27 mouse cellular contexts compared by ENCODE assay signal in genomic region chr11:72376562-72376961, GRCm38 (mm10). TPM values are rescaled to one million over a fixed set of nuclear protein-coding genes. Genes with fewer than 3 reads are reported as not detected.
A peak's percentile ranks its signal among the peaks of the same experiment; 100 is the strongest.
DNase-seq lines count a peak whose midpoint lies in the region; ATAC-seq and TF ChIP-seq lines count a peak whose summit lies in the region.
"Had no signal": no experiment of that assay in that cellular context is flagged by ENCODE, and none has a peak within 500 bp of the region (broad histone marks: within the 10 kb centered on the region; RNA-seq: fewer than 3 reads in every experiment).

No protein-coding gene starts in this region.

- H3K4me3 ChIP-seq in heart, embryonic 13.5 days = no peak overlapping the region
- H3K4me3 ChIP-seq in liver, adult 2 months (ENCODE audit: insufficient read depth, low read depth, low read length) = no peak overlapping the region
- H3K4me3 ChIP-seq in liver, embryonic 12.5 days = no peak overlapping the region
- H3K4me3 ChIP-seq in hindbrain, postnatal 0 days (ENCODE audit: low read length) = no peak overlapping the region
- H3K4me3 ChIP-seq: forebrain, embryonic 10.5 days; forebrain, embryonic 13.5 days; heart, embryonic 10.5 days; hindbrain, embryonic 12.5 days; hindbrain, embryonic 15.5 days had no signal

- H3K9ac ChIP-seq in heart, embryonic 13.5 days = no peak overlapping the region
- no peak overlapping the region for H3K9ac ChIP-seq in liver, adult 2 months (ENCODE audit: low read depth, low read length)
- H3K9ac ChIP-seq in liver, embryonic 12.5 days = no peak overlapping the region
- no peak overlapping the region for H3K9ac ChIP-seq in hindbrain, postnatal 0 days (replicated peaks; ENCODE audit: low read length)
- H3K9ac ChIP-seq: forebrain, embryonic 13.5 days; hindbrain, embryonic 12.5 days; hindbrain, embryonic 15.5 days had no signal

- H3K4me2 ChIP-seq in heart, embryonic 13.5 days = no peak overlapping the region
- H3K4me2 ChIP-seq in liver, embryonic 12.5 days = no peak overlapping the region
- H3K4me2 ChIP-seq in hindbrain, postnatal 0 days (ENCODE audit: low read depth, low read length) = no peak overlapping the region
- H3K4me2 ChIP-seq: forebrain, embryonic 13.5 days; hindbrain, embryonic 12.5 days; hindbrain, embryonic 15.5 days had no signal

- H3K27me3 ChIP-seq in heart, embryonic 13.5 days (replicated peaks) = no peaks in the 10 kb centered on the region
- no peaks in the 10 kb centered on the region for H3K27me3 ChIP-seq in liver, adult 2 months (ENCODE audit: control insufficient read depth, insufficient read depth, low read length)
- H3K27me3 ChIP-seq in liver, embryonic 12.5 days (replicated peaks) = 0 out of 2 replicates have a peak, but pooled peaks cover 9% of the 10 kb centered on the region
- H3K27me3 ChIP-seq in hindbrain, postnatal 0 days (ENCODE audit: insufficient read depth, low read length) = no peaks in the 10 kb centered on the region
- H3K27me3 ChIP-seq: forebrain, embryonic 13.5 days; hindbrain, embryonic 12.5 days; hindbrain, embryonic 15.5 days had no signal

- intact Hi-C loops in heart, postnatal 10 days (cut with DNase I) = no loop called here

- H3K4me1 ChIP-seq in heart, embryonic 13.5 days = peaks cover 11% of the 10 kb centered on the region
- no peaks in the 10 kb centered on the region for H3K4me1 ChIP-seq in liver, adult 2 months (ENCODE audit: control insufficient read depth, insufficient read depth, low read length)
- peaks cover 6% of the 10 kb centered on the region; the same call in 1 of the 2 replicates for H3K4me1 ChIP-seq in liver, embryonic 12.5 days
- H3K4me1 ChIP-seq in hindbrain, postnatal 0 days (ENCODE audit: insufficient read depth, low read length) = no peaks in the 10 kb centered on the region
- H3K4me1 ChIP-seq: hindbrain, embryonic 15.5 days had no signal

- no peak for DNase-seq in heart, postnatal 10 days
- peak; percentile 5 for DNase-seq in liver, adult 2 months (ENCODE audit: extremely low read depth, low read depth, low spot score)
- peak; percentile 56 for DNase-seq in MEL-GATA-1-ER (ENCODE audit: extremely low read depth, low read depth)
- DNase-seq in thymus, postnatal 14 days = no peak
- DNase-seq in hindbrain, postnatal 0 days (ENCODE audit: low spot score) = no peak
- DNase-seq: adrenal gland, postnatal 10 days; adrenal gland, postnatal 36 days; cerebellum, adult 18-20 months; cerebellum, adult 9-10 months; cerebellum, postnatal 14 days; gastrocnemius, postnatal 25 days; heart, adult 18-20 months; kidney, adult 18-20 months; kidney, adult 9 months had no signal

- H3K27ac ChIP-seq in heart, embryonic 13.5 days (replicated peaks) = 0 out of 2 replicates have a peak overlapping the region, but pooled peaks have one; percentile 15
- H3K27ac ChIP-seq in liver, adult 2 months (replicated peaks; ENCODE audit: insufficient read depth, low read depth, low read length) = no peak overlapping the region
- no peak overlapping the region for H3K27ac ChIP-seq in liver, embryonic 12.5 days
- no peak overlapping the region for H3K27ac ChIP-seq in hindbrain, postnatal 0 days
- H3K27ac ChIP-seq: forebrain, embryonic 10.5 days; forebrain, embryonic 13.5 days; heart, embryonic 10.5 days; hindbrain, embryonic 12.5 days; hindbrain, embryonic 15.5 days had no signal

- no peak for TF ChIP-seq POLR2A in liver, adult 2 months (IDR thresholded peaks at IDR 0.05; ENCODE audit: extremely low read depth, insufficient read depth, low read length)

- WGBS in heart, embryonic 13.5 days = 48% methylated on average over 2 of the region's 2 CpGs
- 62% methylated on average over 2 of the region's 2 CpGs for WGBS in liver, adult 2 months
- WGBS in liver, embryonic 12.5 days (ENCODE audit: insufficient replicate concordance) = 39% methylated on average over 2 of the region's 2 CpGs
- 76% methylated on average over 2 of the region's 2 CpGs for WGBS in hindbrain, postnatal 0 days

- TF ChIP-seq CTCF in liver, adult 2 months (IDR thresholded peaks at IDR 0.05; ENCODE audit: low read depth, low read length) = no peak
- TF ChIP-seq CTCF in hindbrain, postnatal 0 days (IDR thresholded peaks at IDR 0.05; ENCODE audit: low read depth) = no peak

- no peak for ATAC-seq in heart, embryonic 13.5 days (ENCODE audit: extremely low read depth, insufficient number of reproducible peaks, low FRiP score, low TSS enrichment)
- ATAC-seq in liver, embryonic 12.5 days = no peak
- ATAC-seq in hindbrain, postnatal 0 days = no peak
- ATAC-seq: CD4-positive, CD25-positive, alpha-beta regulatory T cell, adult 4 months; forebrain, embryonic 13.5 days; forebrain, embryonic 16.5 days; intestine, embryonic 16.5 days had no signal

- no peaks in the 10 kb centered on the region for H3K79me2 ChIP-seq in liver, adult 2 months (ENCODE audit: control insufficient read depth, insufficient read depth, low read length)

- 0 out of 2 replicates have a peak, but pooled peaks cover 2% of the 10 kb centered on the region for H3K36me3 ChIP-seq in heart, embryonic 13.5 days
- no peaks in the 10 kb centered on the region for H3K36me3 ChIP-seq in liver, adult 2 months (ENCODE audit: control insufficient read depth, insufficient read depth, low read length)
- no peaks in the 10 kb centered on the region for H3K36me3 ChIP-seq in liver, embryonic 12.5 days
- no peaks in the 10 kb centered on the region for H3K36me3 ChIP-seq in hindbrain, postnatal 0 days (ENCODE audit: insufficient read depth, low read length)
- H3K36me3 ChIP-seq: forebrain, embryonic 10.5 days; hindbrain, embryonic 12.5 days; hindbrain, embryonic 15.5 days had no signal

- no peaks in the 10 kb centered on the region for H3K9me3 ChIP-seq in heart, embryonic 13.5 days
- H3K9me3 ChIP-seq in liver, embryonic 12.5 days (replicated peaks) = no peaks in the 10 kb centered on the region
- no peaks in the 10 kb centered on the region for H3K9me3 ChIP-seq in hindbrain, postnatal 0 days (ENCODE audit: low read length)
- H3K9me3 ChIP-seq: forebrain, embryonic 10.5 days; forebrain, embryonic 13.5 days; heart, embryonic 10.5 days; hindbrain, embryonic 12.5 days; hindbrain, embryonic 15.5 days had no signal

RNA-seq across cellular contexts. Expression of gene Tekt1, which starts 14.3 kb away (rescaled TPM):
- polyA plus RNA-seq in heart, embryonic 13.5 days (2015; fragmentation: Nextera tagmentation; extraction: Ambion mirVana) = 0.47 and 0.55 TPM in 2 replicates
- total RNA-seq in heart, postnatal 10 days (2021) = under 1 TPM in 1 of 2 experiments, not detected in 1; 0.19 TPM
- not detected in 2 replicates for total RNA-seq in liver, adult 2 months (2014; rRNA removed)
- not detected in 2 replicates for polyA plus RNA-seq in liver, adult 2 months (2012; rRNA removed)
- polyA plus RNA-seq in liver, embryonic 12.5 days (2016; fragmentation: Nextera tagmentation; extraction: Ambion mirVana) = 0.08 and 0.12 TPM in 2 replicates
- total RNA-seq in hindbrain, postnatal 0 days (2014; rRNA removed) = 2.3 and 5.1 TPM in 2 replicates
- 8.3 and 9.0 TPM in 2 replicates for polyA plus RNA-seq in hindbrain, postnatal 0 days (2015; fragmentation: Nextera tagmentation; extraction: Ambion mirVana)
- total RNA-seq: hematopoietic stem cell, adult 5-6 weeks had no signal
- polyA plus RNA-seq: C2C12; CD4-positive, CD25-positive, alpha-beta regulatory T cell, adult 4 months had no signal

RNA-seq across cellular contexts. Expression of gene Smtnl2, which starts 35.0 kb away (rescaled TPM):
- polyA plus RNA-seq in heart, embryonic 13.5 days (2015; fragmentation: Nextera tagmentation; extraction: Ambion mirVana) = 145 and 160 TPM in 2 replicates
- 10 to 100 TPM; 39.0 to 40.9 TPM for total RNA-seq in heart, postnatal 10 days (2021)
- 0.47 and 0.55 TPM in 2 replicates for total RNA-seq in liver, adult 2 months (2014; rRNA removed)
- 0.43 and 0.93 TPM in 2 replicates for polyA plus RNA-seq in liver, adult 2 months (2012; rRNA removed)
- 11.3 and 12.5 TPM in 2 replicates for polyA plus RNA-seq in liver, embryonic 12.5 days (2016; fragmentation: Nextera tagmentation; extraction: Ambion mirVana)
- 13.0 and 19.1 TPM in 2 replicates for total RNA-seq in hindbrain, postnatal 0 days (2014; rRNA removed)
- 8.7 and 9.7 TPM in 2 replicates for polyA plus RNA-seq in hindbrain, postnatal 0 days (2015; fragmentation: Nextera tagmentation; extraction: Ambion mirVana)

RNA-seq across cellular contexts. Expression of gene Ggt6, which starts 58.8 kb away (rescaled TPM):
- not detected in 2 replicates for polyA plus RNA-seq in heart, embryonic 13.5 days (2015; fragmentation: Nextera tagmentation; extraction: Ambion mirVana)
- not detected for total RNA-seq in heart, postnatal 10 days (2021)
- 13.6 and 16.2 TPM in 2 replicates for total RNA-seq in liver, adult 2 months (2014; rRNA removed)
- polyA plus RNA-seq in liver, adult 2 months (2012; rRNA removed) = 33.7 and 44.3 TPM in 2 replicates
- 0.12 TPM in 1 of 2 replicates, not detected in the other for polyA plus RNA-seq in liver, embryonic 12.5 days (2016; fragmentation: Nextera tagmentation; extraction: Ambion mirVana)
- not detected in 2 replicates for total RNA-seq in hindbrain, postnatal 0 days (2014; rRNA removed)
- polyA plus RNA-seq in hindbrain, postnatal 0 days (2015; fragmentation: Nextera tagmentation; extraction: Ambion mirVana) = not detected in 2 replicates
- total RNA-seq: heart, adult 18-20 months; hematopoietic stem cell, adult 5-6 weeks had no signal
- polyA plus RNA-seq: C2C12; CD4-positive, CD25-positive, alpha-beta regulatory T cell, adult 4 months; embryonic facial prominence, embryonic 11.5 days; forebrain, embryonic 10.5 days; forebrain, embryonic 13.5 days; forebrain, embryonic 16.5 days; heart, embryonic 10.5 days; hindbrain, embryonic 15.5 days had no signal

Comparison
In these comparisons a context has a peak if more than half of its experiments do, and no peak if none do; other contexts are left out.
1. RNA of gene Ggt6, which starts 58.8 kb away (polyA plus RNA-seq): 33.7 to 44.3 TPM in liver, adult 2 months; not detected in hindbrain, postnatal 0 days, not detected in heart, embryonic 13.5 days and 0.12 TPM in liver, embryonic 12.5 days; every median in the first group is over 10 times any median in the second.
2. DNase-seq: peak in liver, adult 2 months (single experiment) and MEL-GATA-1-ER (single experiment); none in heart, postnatal 10 days (0 of 2), thymus, postnatal 14 days (single experiment) and hindbrain, postnatal 0 days (single experiment).
3. RNA of gene Smtnl2, which starts 35.0 kb away (polyA plus RNA-seq): 145 to 160 TPM in heart, embryonic 13.5 days; 11.3 to 12.5 TPM in liver, embryonic 12.5 days, 8.7 to 9.7 TPM in hindbrain, postnatal 0 days and 0.43 to 0.93 TPM in liver, adult 2 months; every median in the first group is over 10 times any median in the second.